Mouse (Mus musculus): ENCODE measurements around the gene Zfhx2. TPM values are rescaled to one million over a fixed set of nuclear protein-coding genes. Genes with fewer than 3 reads are reported as not detected.

Zfhx2 gene
- polyA plus RNA-seq, 1 experiment from 2014 or later: 24.5 TPM

- 8% methylated on average over 6 of the region's 6 CpGs for WGBS
- peak overlapping the region; percentile 42; the same call in 1 of the 2 replicates for H3K4me2 ChIP-seq
These were observed 64.5 kb downstream of the Zfhx2 start for GRCm38 (mm10) chr14:55027653-55028052.

GRCm38 (mm10) chr14:55027251-55027650, 64.9 kb downstream of the Zfhx2 start:
- H3K4me2 ChIP-seq: no peak overlapping the region; the same call in 1 of the 2 replicates
- peaks cover 28% of the 10 kb centered on the region for H3K36me3 ChIP-seq
- peak overlapping the region; percentile 89 for H3K27ac ChIP-seq (replicated peaks)
- no peaks in the 10 kb centered on the region for H3K27me3 ChIP-seq (replicated peaks)
- no peak overlapping the region for H3K4me3 ChIP-seq (replicated peaks)
- WGBS: 9% methylated on average over 5 of the region's 5 CpGs
- peaks cover 32% of the 10 kb centered on the region for H3K4me1 ChIP-seq
- no peak for ATAC-seq (ENCODE audit: low FRiP score)
- no peak overlapping the region for H3K9ac ChIP-seq (replicated peaks)
- H3K9me3 ChIP-seq (replicated peaks): no peaks in the 10 kb centered on the region

More at GRCm38 (mm10) chr14:55027653-55028052, 64.5 kb downstream of the Zfhx2 start:
- ATAC-seq (ENCODE audit: low FRiP score): peak; percentile 26; the same call in 1 of the 2 replicates
- no peaks in the 10 kb centered on the region for H3K9me3 ChIP-seq (replicated peaks)
- H3K4me3 ChIP-seq (replicated peaks): no peak overlapping the region
- H3K27ac ChIP-seq (replicated peaks): peak overlapping the region; percentile 89
- peaks cover 24% of the 10 kb centered on the region for H3K36me3 ChIP-seq
- 0 out of 2 replicates have a peak overlapping the region, but pooled peaks have one; percentile 2 for H3K9ac ChIP-seq (replicated peaks)
- no peaks in the 10 kb centered on the region for H3K27me3 ChIP-seq (replicated peaks)
- H3K4me1 ChIP-seq: peaks cover 33% of the 10 kb centered on the region

- WGBS: 82% methylated on average over 5 of the region's 5 CpGs
- no peak overlapping the region for H3K27ac ChIP-seq (replicated peaks)
- H3K9ac ChIP-seq (replicated peaks): no peak overlapping the region
- no peak overlapping the region for H3K4me2 ChIP-seq
- ATAC-seq (ENCODE audit: low FRiP score): no peak
- H3K27me3 ChIP-seq (replicated peaks): no peaks in the 10 kb centered on the region
- H3K4me1 ChIP-seq: peaks cover 30% of the 10 kb centered on the region
- H3K9me3 ChIP-seq (replicated peaks): no peaks in the 10 kb centered on the region
- no peak overlapping the region for H3K4me3 ChIP-seq (replicated peaks)
- H3K36me3 ChIP-seq: peaks cover 44% of the 10 kb centered on the region
These were observed 66.6 kb downstream of the Zfhx2 start for GRCm38 (mm10) chr14:55025527-55025926.

- Histone ChIP-seq H3K4me1 (peaks cover 21% of the 10 kb centered on the region), H3K27ac (replicated peaks) (no peak overlapping the region), H3K4me2 (no peak overlapping the region), H3K9ac (replicated peaks) (no peak overlapping the region), H3K4me3 (replicated peaks) (no peak overlapping the region), H3K27me3 (replicated peaks) (no peaks in the 10 kb centered on the region), H3K9me3 (replicated peaks) (no peaks in the 10 kb centered on the region), H3K36me3 (peaks cover 46% of the 10 kb centered on the region)
- no peak for ATAC-seq (ENCODE audit: low FRiP score)
- 61% methylated on average over 7 of the region's 7 CpGs for WGBS
These were observed 67.9 kb downstream of the Zfhx2 start for GRCm38 (mm10) chr14:55024236-55024635.

- Histone ChIP-seq H3K4me2 (no peak overlapping the region), H3K4me1 (peaks cover 9% of the 10 kb centered on the region), H3K9me3 (replicated peaks) (no peaks in the 10 kb centered on the region), H3K27me3 (replicated peaks) (no peaks in the 10 kb centered on the region), H3K9ac (replicated peaks) (no peak overlapping the region), H3K4me3 (replicated peaks) (no peak overlapping the region), H3K36me3 (peaks cover 50% of the 10 kb centered on the region), H3K27ac (replicated peaks) (no peak overlapping the region)
- ATAC-seq (ENCODE audit: low FRiP score): no peak
- WGBS: 93% methylated on average over 15 of the region's 15 CpGs
These were observed 69.1 kb downstream of the Zfhx2 start for GRCm38 (mm10) chr14:55023011-55023410.

- no peak overlapping the region for H3K4me3 ChIP-seq (replicated peaks)
- H3K4me2 ChIP-seq: no peak overlapping the region
- 30% methylated on average over 9 of the region's 9 CpGs for WGBS
- peaks cover 58% of the 10 kb centered on the region for H3K36me3 ChIP-seq
- no peak overlapping the region for H3K27ac ChIP-seq (replicated peaks)
- peaks cover 11% of the 10 kb centered on the region; the same call in 1 of the 2 replicates for H3K4me1 ChIP-seq
- no peak for ATAC-seq (ENCODE audit: low FRiP score)
- no peaks in the 10 kb centered on the region for H3K27me3 ChIP-seq (replicated peaks)
- no peak overlapping the region for H3K9ac ChIP-seq (replicated peaks)
- H3K9me3 ChIP-seq (replicated peaks): no peaks in the 10 kb centered on the region
These were observed 71.7 kb downstream of the Zfhx2 start for GRCm38 (mm10) chr14:55020394-55020793.

GRCm38 (mm10) chr14:55016876-55017275, 75.2 kb downstream of the Zfhx2 start:
- no peaks in the 10 kb centered on the region for H3K9me3 ChIP-seq (replicated peaks)
- no peak overlapping the region for H3K27ac ChIP-seq (replicated peaks)
- H3K4me1 ChIP-seq: peaks cover 16% of the 10 kb centered on the region; the same call in 1 of the 2 replicates
- H3K9ac ChIP-seq (replicated peaks): no peak overlapping the region
- H3K4me3 ChIP-seq (replicated peaks): no peak overlapping the region
- peaks cover 28% of the 10 kb centered on the region for H3K36me3 ChIP-seq
- 94% methylated on average over 16 of the region's 16 CpGs for WGBS
- ATAC-seq (ENCODE audit: low FRiP score): no peak
- H3K4me2 ChIP-seq: no peak overlapping the region
- no peaks in the 10 kb centered on the region for H3K27me3 ChIP-seq (replicated peaks)

- H3K9me3 ChIP-seq (replicated peaks): no peaks in the 10 kb centered on the region
- no peaks in the 10 kb centered on the region for H3K27me3 ChIP-seq (replicated peaks)
- WGBS: under 1% methylated on average over 17 of the region's 17 CpGs
- H3K36me3 ChIP-seq: 0 out of 2 replicates have a peak, but pooled peaks cover 18% of the 10 kb centered on the region
- peaks cover 16% of the 10 kb centered on the region; the same call in 1 of the 2 replicates for H3K4me1 ChIP-seq
- ATAC-seq (ENCODE audit: low FRiP score): no peak
- peak overlapping the region; percentile 85 for H3K4me2 ChIP-seq
- peak overlapping the region; percentile 85 for H3K27ac ChIP-seq (replicated peaks)
- peak overlapping the region; percentile 86 for H3K4me3 ChIP-seq (replicated peaks)
- H3K9ac ChIP-seq (replicated peaks): peak overlapping the region; percentile 71
These were observed 76.4 kb downstream of the Zfhx2 start for GRCm38 (mm10) chr14:55015767-55016111.

- H3K4me1 ChIP-seq: peaks cover 16% of the 10 kb centered on the region; the same call in 1 of the 2 replicates
- no peaks in the 10 kb centered on the region for H3K27me3 ChIP-seq (replicated peaks)
- H3K27ac ChIP-seq (replicated peaks): peak within 1 kb of the TSS; percentile 95
- peak within 1 kb of the TSS; percentile 85 for H3K4me2 ChIP-seq
- H3K36me3 ChIP-seq: 0 out of 2 replicates have a peak, but pooled peaks cover 13% of the 10 kb centered on the region
- no peaks in the 10 kb centered on the region for H3K9me3 ChIP-seq (replicated peaks)
- WGBS: under 1% methylated on average over 36 of the region's 36 CpGs
- H3K4me3 ChIP-seq (replicated peaks): peak within 1 kb of the TSS; percentile 86
- H3K9ac ChIP-seq (replicated peaks): peak within 1 kb of the TSS; percentile 71
- peak; percentile 97 for ATAC-seq (ENCODE audit: low FRiP score)
These were observed 76.9 kb downstream of the Zfhx2 start, which contains the start of gene Ngdn for GRCm38 (mm10) chr14:55014991-55015766. TSS of gene Ngdn (plus strand) at chr14:55015454.

GRCm38 (mm10) chr14:55014591-55014990, 77.5 kb downstream of the Zfhx2 start:
- Histone ChIP-seq H3K27me3 (replicated peaks) (no peaks in the 10 kb centered on the region), H3K4me1 (peaks cover 16% of the 10 kb centered on the region; the same call in 1 of the 2 replicates), H3K4me2 (peak overlapping the region; percentile 73), H3K36me3 (0 out of 2 replicates have a peak, but pooled peaks cover 13% of the 10 kb centered on the region), H3K9me3 (replicated peaks) (no peaks in the 10 kb centered on the region), H3K27ac (replicated peaks) (peak overlapping the region; percentile 95), H3K4me3 (replicated peaks) (peak overlapping the region; percentile 52), H3K9ac (replicated peaks) (peak overlapping the region; percentile 66)
- WGBS: under 1% methylated on average over 27 of the region's 27 CpGs
- ATAC-seq (ENCODE audit: low FRiP score): peak; percentile 62

GRCm38 (mm10) chr14:55011116-55011515, 81.0 kb downstream of the Zfhx2 start:
- WGBS: 61% methylated on average over 4 of the region's 4 CpGs
- Histone ChIP-seq H3K4me3 (replicated peaks) (no peak overlapping the region), H3K9ac (replicated peaks) (no peak overlapping the region), H3K9me3 (replicated peaks) (no peaks in the 10 kb centered on the region), H3K27me3 (replicated peaks) (no peaks in the 10 kb centered on the region), H3K4me1 (peaks cover 8% of the 10 kb centered on the region; the same call in 1 of the 2 replicates), H3K36me3 (no peaks in the 10 kb centered on the region), H3K27ac (replicated peaks) (no peak overlapping the region), H3K4me2 (no peak overlapping the region)
- no peak for ATAC-seq (ENCODE audit: low FRiP score)
